Mouse (Mus musculus): ENCODE data around the gene Gm6592. TPM values are rescaled to one million over a fixed set of nuclear protein-coding genes. Genes with fewer than 3 reads are reported as not detected.

The Gm6592 gene
- polyA plus RNA-seq, 2 experiments, result not detected

DNA sequence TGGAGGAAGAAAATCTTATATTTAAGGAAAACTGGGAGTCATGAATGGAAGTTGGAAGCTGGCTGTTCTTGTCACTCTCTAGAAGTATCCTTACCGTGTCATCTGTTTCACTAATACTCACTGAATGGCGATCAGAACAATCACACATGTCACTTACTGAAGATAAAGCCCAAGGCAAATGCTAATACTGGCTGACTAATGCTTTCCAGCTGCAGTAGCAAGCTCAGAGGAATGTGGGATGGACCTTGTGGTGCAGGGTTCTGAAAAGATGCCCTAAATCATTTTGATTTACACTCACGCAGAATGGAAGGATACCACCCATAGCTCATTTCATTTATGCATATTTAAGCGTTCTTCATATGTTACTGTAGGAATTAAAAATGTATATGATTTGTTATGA is 40.5 kb downstream of the Gm6592 start:
- Histone ChIP-seq H3K36me3 (ENCODE audit: control insufficient read depth, insufficient read depth, low read length) (no peaks in the 10 kb centered on the region), H3K9me3 (ENCODE audit: control insufficient read depth, low read length) (no peaks in the 10 kb centered on the region), H3K4me2 (replicated peaks; ENCODE audit: low read depth, low read length, severe bottlenecking) (no peak overlapping the region), H3K27ac (replicated peaks; ENCODE audit: low read depth, low read length) (no peak overlapping the region), H3K9ac (ENCODE audit: low read depth, low read length, severe bottlenecking) (no peak overlapping the region), H3K27me3 (ENCODE audit: control insufficient read depth, insufficient read depth, low read length) (no peaks in the 10 kb centered on the region), H3K4me3 (replicated peaks; ENCODE audit: low read length) (no peak overlapping the region), H3K4me1 (ENCODE audit: control insufficient read depth, insufficient read depth, low read length) (no peaks in the 10 kb centered on the region)
- no peak for ATAC-seq (ENCODE audit: low FRiP score, low read depth)
- WGBS, result 62% methylated on average over 4 of the region's 4 CpGs
- no peak for TF ChIP-seq POLR2A (IDR thresholded peaks at IDR 0.05; ENCODE audit: borderline replicate concordance, extremely low read depth, insufficient read depth, insufficient read length)
- no peak for DNase-seq (ENCODE audit: low spot score)

DNA sequence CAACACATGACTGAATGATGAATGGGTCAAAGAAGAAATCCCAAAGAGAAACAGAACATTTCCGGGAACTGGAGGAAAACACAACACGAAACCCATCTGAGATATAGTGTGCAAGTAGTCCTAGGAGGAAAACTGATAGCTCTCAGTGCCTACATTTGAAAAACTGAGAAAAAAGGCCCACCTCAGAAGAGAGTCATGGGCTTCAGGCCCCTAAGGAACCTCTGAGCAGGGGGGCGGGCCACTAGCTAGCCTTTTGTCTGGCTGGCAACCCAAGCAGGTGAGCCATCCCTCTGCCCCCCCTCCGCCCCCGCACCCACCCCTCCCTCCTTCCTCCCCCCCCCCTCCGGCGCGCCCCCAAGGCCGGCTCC is 48.2 kb downstream of the Gm6592 start:
- H3K27ac ChIP-seq (replicated peaks; ENCODE audit: low read depth, low read length), result no peak overlapping the region
- no peak for ATAC-seq (ENCODE audit: low FRiP score, low read depth)

DNA sequence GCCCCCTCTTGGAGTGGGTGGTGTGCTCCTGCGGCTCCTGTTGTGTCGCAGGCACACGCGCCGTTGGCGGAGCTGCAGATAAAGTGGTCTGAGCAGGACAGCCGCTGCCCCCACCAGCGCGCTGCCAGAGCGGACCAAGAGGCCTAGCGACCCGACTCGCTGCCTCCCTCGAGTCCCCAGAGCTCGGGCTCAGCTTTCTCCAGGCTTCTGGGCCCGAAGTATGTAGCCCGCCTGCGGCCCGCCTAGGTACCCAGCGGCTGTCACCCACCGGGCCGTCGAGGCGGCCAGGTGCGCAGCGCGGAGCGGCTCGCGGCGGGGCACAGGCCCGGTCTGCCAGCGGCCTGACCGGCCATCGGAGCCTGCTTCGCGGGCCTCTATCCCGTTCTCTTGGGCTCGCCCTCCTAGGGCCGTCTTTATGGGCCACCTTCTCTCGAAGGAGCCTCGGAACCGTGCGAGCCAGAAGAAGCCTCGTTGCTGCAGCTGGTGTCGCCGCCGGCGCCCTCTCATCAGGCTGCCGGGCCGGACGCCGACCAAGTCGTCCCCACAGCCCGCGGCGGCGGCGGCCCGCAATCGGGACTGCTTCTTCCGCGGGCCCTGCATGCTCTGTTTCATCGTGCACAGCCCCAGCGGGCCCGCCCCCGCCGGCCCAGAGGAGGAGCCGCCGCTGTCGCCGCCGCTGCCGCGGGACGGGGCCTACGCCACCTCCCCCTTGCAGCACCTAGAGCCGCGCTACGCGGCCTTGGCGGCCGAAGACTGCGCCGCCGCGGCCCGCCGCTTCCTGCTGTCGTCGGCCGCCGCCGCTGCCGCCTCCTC is 48.8 kb downstream of the Gm6592 start, which contains the start of gene B630019K06Rik:
Gene B630019K06Rik, plus strand, starts transcription at position 40 of the 813 bp plus-strand sequence.
- Histone ChIP-seq H3K4me2 (replicated peaks; ENCODE audit: low read depth, low read length, severe bottlenecking) (peak within 1 kb of the TSS; percentile 56), H3K27ac (replicated peaks; ENCODE audit: low read depth, low read length) (peak within 1 kb of the TSS; percentile 75), H3K27me3 (ENCODE audit: control insufficient read depth, insufficient read depth, low read length) (no peaks in the 10 kb centered on the region), H3K4me3 (replicated peaks; ENCODE audit: low read length) (peak within 1 kb of the TSS; percentile 58), H3K36me3 (ENCODE audit: control insufficient read depth, insufficient read depth, low read length) (no peaks in the 10 kb centered on the region), H3K9ac (ENCODE audit: low read depth, low read length, severe bottlenecking) (peak within 1 kb of the TSS; percentile 83), H3K4me1 (ENCODE audit: control insufficient read depth, insufficient read depth, low read length) (no peaks in the 10 kb centered on the region), H3K9me3 (ENCODE audit: control insufficient read depth, low read length) (no peaks in the 10 kb centered on the region)
- WGBS, result 20% methylated on average over 33 of the region's 95 CpGs
- peak; percentile 48; the same call in 1 of the 2 replicates for TF ChIP-seq POLR2A (IDR thresholded peaks at IDR 0.05; ENCODE audit: borderline replicate concordance, extremely low read depth, insufficient read depth, insufficient read length)
- DNase-seq (ENCODE audit: low spot score) (peak; percentile 34), ATAC-seq (ENCODE audit: low FRiP score, low read depth) (peak; percentile 88)

More for the DNA sequence above, 48.2 kb downstream of the Gm6592 start:
- H3K4me2 ChIP-seq (replicated peaks; ENCODE audit: low read depth, low read length, severe bottlenecking), result peak overlapping the region; percentile 56
- no peaks in the 10 kb centered on the region for H3K27me3 ChIP-seq (ENCODE audit: control insufficient read depth, insufficient read depth, low read length)
- H3K36me3 ChIP-seq (ENCODE audit: control insufficient read depth, insufficient read depth, low read length), result no peaks in the 10 kb centered on the region
- 47% methylated on average over 3 of the region's 9 CpGs for WGBS
- H3K4me1 ChIP-seq (ENCODE audit: control insufficient read depth, insufficient read depth, low read length), result no peaks in the 10 kb centered on the region
- peak overlapping the region; percentile 58 for H3K4me3 ChIP-seq (replicated peaks; ENCODE audit: low read length)
- peak overlapping the region; percentile 83; the same call in 1 of the 2 replicates for H3K9ac ChIP-seq (ENCODE audit: low read depth, low read length, severe bottlenecking)
- H3K9me3 ChIP-seq (ENCODE audit: control insufficient read depth, low read length), result no peaks in the 10 kb centered on the region
- no peak for TF ChIP-seq POLR2A (IDR thresholded peaks at IDR 0.05; ENCODE audit: borderline replicate concordance, extremely low read depth, insufficient read depth, insufficient read length)
- DNase-seq (ENCODE audit: low spot score), result no peak

DNA sequence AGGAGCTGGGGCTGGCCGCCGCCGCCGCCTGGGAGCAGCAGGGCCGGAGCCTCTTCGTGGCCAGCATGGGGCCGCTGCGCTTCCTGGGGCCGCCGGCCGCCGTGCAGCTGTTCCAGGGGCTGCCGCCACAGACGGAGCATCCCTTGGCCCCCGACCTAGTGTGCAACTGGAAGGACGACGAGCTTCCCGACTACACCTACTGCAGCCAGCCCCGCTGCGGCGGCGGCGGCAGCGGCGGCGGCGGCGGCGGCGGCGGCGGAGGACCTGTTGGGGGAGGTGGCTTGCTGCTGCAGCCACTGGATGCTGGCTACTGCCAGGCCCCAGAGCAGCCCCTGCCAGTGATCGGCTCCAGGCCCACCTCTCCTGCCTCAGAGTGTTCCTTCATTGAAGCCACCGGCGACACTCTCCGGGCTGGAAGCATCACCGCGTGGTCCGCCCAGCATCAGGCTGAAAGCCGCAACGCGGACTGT is 49.4 kb downstream of the Gm6592 start:
- Histone ChIP-seq H3K27me3 (ENCODE audit: control insufficient read depth, insufficient read depth, low read length) (no peaks in the 10 kb centered on the region), H3K4me2 (replicated peaks; ENCODE audit: low read depth, low read length, severe bottlenecking) (peak overlapping the region; percentile 56), H3K4me3 (replicated peaks; ENCODE audit: low read length) (peak overlapping the region; percentile 58), H3K9me3 (ENCODE audit: control insufficient read depth, low read length) (no peaks in the 10 kb centered on the region), H3K36me3 (ENCODE audit: control insufficient read depth, insufficient read depth, low read length) (no peaks in the 10 kb centered on the region), H3K27ac (replicated peaks; ENCODE audit: low read depth, low read length) (peak overlapping the region; percentile 75), H3K4me1 (ENCODE audit: control insufficient read depth, insufficient read depth, low read length) (no peaks in the 10 kb centered on the region), H3K9ac (ENCODE audit: low read depth, low read length, severe bottlenecking) (peak overlapping the region; percentile 83)
- ATAC-seq (ENCODE audit: low FRiP score, low read depth) (peak; percentile 77), DNase-seq (ENCODE audit: low spot score) (no peak)
- 21% methylated on average over 12 of the region's 42 CpGs for WGBS
- no peak for TF ChIP-seq POLR2A (IDR thresholded peaks at IDR 0.05; ENCODE audit: borderline replicate concordance, extremely low read depth, insufficient read depth, insufficient read length)

Other genes with a start within 250 kb of the Gm6592 start
- gene Ssxb8, start 153.2 kb upstream of the Gm6592 start, polyA plus RNA-seq (2012; rRNA removed), result not detected in 2 replicates
- gene Ssxb8, start 153.2 kb upstream of the Gm6592 start, polyA plus RNA-seq (2014; fragmentation: Nextera tagmentation; extraction: Ambion mirVana), result not detected in 2 replicates
- gene Ssx9, start 95.6 kb upstream of the Gm6592 start, polyA plus RNA-seq (2012; rRNA removed), result not detected in 2 replicates
- gene Ssx9, start 95.6 kb upstream of the Gm6592 start, polyA plus RNA-seq (2014; fragmentation: Nextera tagmentation; extraction: Ambion mirVana), result not detected in 2 replicates
- gene Ssxb5, start 40.3 kb upstream of the Gm6592 start, polyA plus RNA-seq (2012; rRNA removed), result not detected in 2 replicates
- gene Ssxb5, start 40.3 kb upstream of the Gm6592 start, polyA plus RNA-seq (2014; fragmentation: Nextera tagmentation; extraction: Ambion mirVana), result not detected in 2 replicates
- gene Gm5751, start 30.3 kb downstream of the Gm6592 start, polyA plus RNA-seq (2012; rRNA removed), result not detected in 2 replicates
- gene Gm5751, start 30.3 kb downstream of the Gm6592 start, polyA plus RNA-seq (2014; fragmentation: Nextera tagmentation; extraction: Ambion mirVana), result not detected in 2 replicates
- gene B630019K06Rik, start 48.4 kb downstream of the Gm6592 start, polyA plus RNA-seq (2012; rRNA removed), result 6.9 and 9.7 TPM in 2 replicates
- gene B630019K06Rik, start 48.4 kb downstream of the Gm6592 start, polyA plus RNA-seq (2014; fragmentation: Nextera tagmentation; extraction: Ambion mirVana), result 5.6 and 7.4 TPM in 2 replicates
- gene Fthl17b, start 119.0 kb downstream of the Gm6592 start, polyA plus RNA-seq (2012; rRNA removed), result not detected in 2 replicates
- gene Fthl17b, start 119.0 kb downstream of the Gm6592 start, polyA plus RNA-seq (2014; fragmentation: Nextera tagmentation; extraction: Ambion mirVana), result not detected in 2 replicates
- not detected in 2 replicates for gene Fthl17c, start 132.6 kb downstream of the Gm6592 start, polyA plus RNA-seq (2012; rRNA removed)
- gene Fthl17c, start 132.6 kb downstream of the Gm6592 start, polyA plus RNA-seq (2014; fragmentation: Nextera tagmentation; extraction: Ambion mirVana), result not detected in 2 replicates
- not detected in 2 replicates for gene Fthl17d, start 142.8 kb downstream of the Gm6592 start, polyA plus RNA-seq (2012; rRNA removed)
- gene Fthl17d, start 142.8 kb downstream of the Gm6592 start, polyA plus RNA-seq (2014; fragmentation: Nextera tagmentation; extraction: Ambion mirVana), result not detected in 2 replicates
- not detected in 2 replicates for gene Fthl17e, start 189.5 kb downstream of the Gm6592 start, polyA plus RNA-seq (2012; rRNA removed)
- not detected in 2 replicates for gene Fthl17e, start 189.5 kb downstream of the Gm6592 start, polyA plus RNA-seq (2014; fragmentation: Nextera tagmentation; extraction: Ambion mirVana)
- not detected in 2 replicates for gene Fthl17f, start 219.0 kb downstream of the Gm6592 start, polyA plus RNA-seq (2012; rRNA removed)
- not detected in 2 replicates for gene Fthl17f, start 219.0 kb downstream of the Gm6592 start, polyA plus RNA-seq (2014; fragmentation: Nextera tagmentation; extraction: Ambion mirVana)